Comparison of ENCODE assay signal across 8 mouse cellular contexts in the genomic region with DNA sequence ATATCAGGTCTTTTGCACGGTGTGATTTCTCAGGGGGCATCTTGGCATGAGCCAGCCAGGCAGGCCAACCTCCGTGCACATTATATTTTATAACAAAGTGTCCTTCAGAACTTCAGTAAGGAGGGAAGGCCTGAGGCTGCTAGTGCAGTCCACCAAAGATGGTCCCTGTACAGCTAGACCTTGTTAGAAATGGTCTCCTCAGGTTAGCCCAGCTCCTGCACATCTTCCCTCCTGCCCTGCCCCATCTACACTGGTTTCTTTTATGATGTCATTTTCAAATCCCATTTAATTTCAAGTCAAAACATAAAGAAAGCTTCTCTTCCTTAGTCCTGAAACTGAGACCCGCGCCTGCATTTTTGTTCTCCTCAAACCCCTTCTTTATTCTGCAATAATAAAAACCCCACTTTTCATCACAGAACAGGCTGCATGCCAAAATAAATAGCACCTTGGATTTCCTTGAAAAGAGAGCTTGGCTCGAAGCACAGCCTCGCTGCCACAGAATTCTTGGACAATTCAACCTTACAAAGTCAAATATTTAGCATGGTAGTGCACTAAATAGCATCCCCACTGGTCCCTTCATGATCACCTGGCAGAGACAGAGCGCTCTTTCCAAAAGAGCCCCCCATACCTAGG. TPM values are rescaled to one million over a fixed set of nuclear protein-coding genes. Genes with fewer than 3 reads are reported as not detected.
DNase-seq lines count a peak whose midpoint lies in the region; ATAC-seq and TF ChIP-seq lines count a peak whose summit lies in the region.
"Had no signal": no experiment of that assay in that cellular context is flagged by ENCODE, and none has a peak within 500 bp of the region (broad histone marks: within the 10 kb centered on the region; RNA-seq: fewer than 3 reads in every experiment).

No protein-coding gene starts in this region.

- no peaks in the 10 kb centered on the region for H3K4me1 ChIP-seq in lung, embryonic 14.5 days (ENCODE audit: insufficient read depth)
- H3K4me1 ChIP-seq in forebrain, embryonic 15.5 days, result peaks cover 17% of the 10 kb centered on the region
- 0 out of 2 replicates have a peak, but pooled peaks cover 2% of the 10 kb centered on the region for H3K4me1 ChIP-seq in liver, embryonic 11.5 days (replicated peaks; ENCODE audit: control insufficient read depth, insufficient read depth, low read length)
- peaks cover 14% of the 10 kb centered on the region for H3K4me1 ChIP-seq in stomach, embryonic 16.5 days (ENCODE audit: control insufficient read depth, insufficient read depth, low read length)

- ATAC-seq in lung, embryonic 14.5 days (ENCODE audit: insufficient read depth), result peak; percentile 45
- ATAC-seq in forebrain, embryonic 15.5 days (replicated peaks), result no peak
- ATAC-seq in liver, embryonic 11.5 days (replicated peaks; ENCODE audit: low FRiP score), result no peak
- no peak; the same call in 1 of the 2 replicates for ATAC-seq in stomach, embryonic 16.5 days (ENCODE audit: insufficient read depth, low FRiP score)

- peak overlapping the region; percentile 49 for H3K4me2 ChIP-seq in lung, embryonic 14.5 days
- peak overlapping the region; percentile 48 for H3K4me2 ChIP-seq in forebrain, embryonic 15.5 days (replicated peaks)
- peak overlapping the region; percentile 36 for H3K4me2 ChIP-seq in liver, embryonic 11.5 days
- H3K4me2 ChIP-seq in stomach, embryonic 16.5 days (ENCODE audit: low read depth, low read length), result peak overlapping the region; percentile 55

- no peak overlapping the region for H3K9ac ChIP-seq in lung, embryonic 14.5 days
- peak overlapping the region; percentile 15; the same call in 1 of the 2 replicates for H3K9ac ChIP-seq in forebrain, embryonic 15.5 days (replicated peaks)
- no peak overlapping the region for H3K9ac ChIP-seq in liver, embryonic 11.5 days (ENCODE audit: low read depth, low read length)
- no peak overlapping the region for H3K9ac ChIP-seq in stomach, embryonic 16.5 days (ENCODE audit: low read length)

- H3K4me3 ChIP-seq in lung, embryonic 14.5 days (ENCODE audit: low read depth, low read length), result no peak overlapping the region
- H3K4me3 ChIP-seq in forebrain, embryonic 15.5 days, result peak overlapping the region; percentile 34
- no peak overlapping the region for H3K4me3 ChIP-seq in liver, embryonic 11.5 days (ENCODE audit: low read depth, low read length)
- peak overlapping the region; percentile 20 for H3K4me3 ChIP-seq in stomach, embryonic 16.5 days (replicated peaks; ENCODE audit: low read length)

- no peaks in the 10 kb centered on the region for H3K27me3 ChIP-seq in lung, embryonic 14.5 days (ENCODE audit: insufficient read depth, low read length)
- no peaks in the 10 kb centered on the region for H3K27me3 ChIP-seq in forebrain, embryonic 15.5 days
- no peaks in the 10 kb centered on the region for H3K27me3 ChIP-seq in liver, embryonic 11.5 days (replicated peaks; ENCODE audit: control insufficient read depth, insufficient read depth, low read length)
- no peaks in the 10 kb centered on the region for H3K27me3 ChIP-seq in stomach, embryonic 16.5 days (ENCODE audit: control insufficient read depth, insufficient read depth, low read length)

- WGBS in lung, embryonic 14.5 days, result 46% methylated on average over 7 of the region's 7 CpGs
- 45% methylated on average over 7 of the region's 7 CpGs for WGBS in forebrain, embryonic 15.5 days
- 78% methylated on average over 7 of the region's 7 CpGs for WGBS in liver, embryonic 11.5 days
- WGBS in stomach, embryonic 16.5 days, result 47% methylated on average over 7 of the region's 7 CpGs

- DNase-seq in lung, embryonic 14.5 days, result peak; percentile 66
- DNase-seq in lung, postnatal 25 days (ENCODE audit: low spot score), result no peak
- DNase-seq in liver, embryonic 11.5 days (ENCODE audit: low spot score), result no peak
- no peak for DNase-seq in T-cell, adult 2 months (ENCODE audit: low spot score)
- DNase-seq in right cerebral cortex, postnatal 14 days, result no peak
- DNase-seq: layer of hippocampus, postnatal 36 days had no signal

- TF ChIP-seq CTCF in lung, embryonic 14.5 days (IDR thresholded peaks at IDR 0.05; ENCODE audit: low read depth), result no peak

- H3K9me3 ChIP-seq in lung, embryonic 14.5 days (ENCODE audit: low read depth, low read length), result no peaks in the 10 kb centered on the region
- no peaks in the 10 kb centered on the region for H3K9me3 ChIP-seq in forebrain, embryonic 15.5 days
- H3K9me3 ChIP-seq in liver, embryonic 11.5 days (ENCODE audit: control insufficient read depth, low read length), result no peaks in the 10 kb centered on the region
- H3K9me3 ChIP-seq in stomach, embryonic 16.5 days (replicated peaks; ENCODE audit: control insufficient read depth, low read length), result no peaks in the 10 kb centered on the region

- H3K36me3 ChIP-seq in lung, embryonic 14.5 days (ENCODE audit: insufficient read depth), result 0 out of 2 replicates have a peak, but pooled peaks cover under 1% of the 10 kb centered on the region
- no peaks in the 10 kb centered on the region for H3K36me3 ChIP-seq in forebrain, embryonic 15.5 days
- H3K36me3 ChIP-seq in liver, embryonic 11.5 days (ENCODE audit: control insufficient read depth, insufficient read depth, low read length), result no peaks in the 10 kb centered on the region
- H3K36me3 ChIP-seq in stomach, embryonic 16.5 days (ENCODE audit: control insufficient read depth, insufficient read depth, low read length), result no peaks in the 10 kb centered on the region

- H3K27ac ChIP-seq in lung, embryonic 14.5 days (ENCODE audit: low read depth), result peak overlapping the region; percentile 37
- H3K27ac ChIP-seq in forebrain, embryonic 15.5 days (replicated peaks), result no peak overlapping the region
- H3K27ac ChIP-seq in liver, embryonic 11.5 days (ENCODE audit: low read depth, low read length), result no peak overlapping the region
- peak overlapping the region; percentile 8 for H3K27ac ChIP-seq in stomach, embryonic 16.5 days (ENCODE audit: low read length)

RNA-seq across cellular contexts. Expression of gene Kank4, which starts 28.1 kb away (rescaled TPM):
- polyA plus RNA-seq in lung, embryonic 14.5 days (2014; fragmentation: Nextera tagmentation; extraction: Ambion mirVana), result 5.9 and 6.7 TPM in 2 replicates
- polyA plus RNA-seq in forebrain, embryonic 15.5 days (2015; fragmentation: Nextera tagmentation; extraction: Ambion mirVana), result 0.25 and 0.29 TPM in 2 replicates
- polyA plus RNA-seq in liver, embryonic 11.5 days (2014; fragmentation: Nextera tagmentation; extraction: Ambion mirVana), result 0.13 and 0.33 TPM in 2 replicates
- polyA plus RNA-seq in stomach, embryonic 16.5 days (2015; fragmentation: Nextera tagmentation; extraction: Ambion mirVana), result 1.3 and 1.8 TPM in 2 replicates

RNA-seq across cellular contexts. Expression of gene I0C0044D17Rik, which starts 34.4 kb away (rescaled TPM):
- not detected in 2 replicates for polyA plus RNA-seq in lung, embryonic 14.5 days (2014; fragmentation: Nextera tagmentation; extraction: Ambion mirVana)
- not detected in 2 replicates for polyA plus RNA-seq in forebrain, embryonic 15.5 days (2015; fragmentation: Nextera tagmentation; extraction: Ambion mirVana)
- not detected in 2 replicates for polyA plus RNA-seq in liver, embryonic 11.5 days (2014; fragmentation: Nextera tagmentation; extraction: Ambion mirVana)
- polyA plus RNA-seq in stomach, embryonic 16.5 days (2015; fragmentation: Nextera tagmentation; extraction: Ambion mirVana), result not detected in 2 replicates

Comparison
In these comparisons a context has a peak if more than half of its experiments do, and no peak if none do; other contexts are left out.
1. H3K27ac ChIP-seq: peak in lung, embryonic 14.5 days (single experiment) and stomach, embryonic 16.5 days (single experiment); none in forebrain, embryonic 15.5 days (single experiment) and liver, embryonic 11.5 days (single experiment).
2. H3K4me3 ChIP-seq: peak in forebrain, embryonic 15.5 days (single experiment) and stomach, embryonic 16.5 days (single experiment); none in lung, embryonic 14.5 days (single experiment) and liver, embryonic 11.5 days (single experiment).
3. Peak in every context shown above with its lines, with median percentiles within 50 percentile points of each other: H3K4me2 ChIP-seq.